Mouse (Mus musculus): ENCODE results near the gene D930007J09Rik. TPM values are rescaled to one million over a fixed set of nuclear protein-coding genes. Genes with fewer than 3 reads are reported as not detected.

D930007J09Rik gene
- polyA plus RNA-seq, 1 experiment from 2014 or later, result not detected

GRCm38 (mm10) chr13:32783055-32783454 lies 19.6 kb downstream of the D930007J09Rik start:
- Histone ChIP-seq H3K36me3 (no peaks in the 10 kb centered on the region), H3K9me3 (no peaks in the 10 kb centered on the region), H3K4me2 (no peak overlapping the region), H3K4me1 (no peaks in the 10 kb centered on the region), H3K27ac (no peak overlapping the region), H3K9ac (no peak overlapping the region), H3K4me3 (replicated peaks) (no peak overlapping the region), H3K27me3 (replicated peaks) (no peaks in the 10 kb centered on the region)
- 49% methylated on average over 5 of the region's 5 CpGs for WGBS
- ATAC-seq (ENCODE audit: insufficient read depth, low FRiP score, low read depth), result no peak

- Histone ChIP-seq H3K4me3 (replicated peaks) (no peak overlapping the region), H3K27ac (no peak overlapping the region), H3K27me3 (replicated peaks) (no peaks in the 10 kb centered on the region), H3K36me3 (no peaks in the 10 kb centered on the region), H3K9ac (no peak overlapping the region), H3K4me1 (no peaks in the 10 kb centered on the region), H3K4me2 (no peak overlapping the region), H3K9me3 (no peaks in the 10 kb centered on the region)
- WGBS, result 61% methylated on average over 3 of the region's 3 CpGs
- no peak for ATAC-seq (ENCODE audit: insufficient read depth, low FRiP score, low read depth)
Measured at GRCm38 (mm10) chr13:32778861-32779260, 23.8 kb downstream of the D930007J09Rik start.

GRCm38 (mm10) chr13:32776350-32776749 lies 26.3 kb downstream of the D930007J09Rik start:
- Histone ChIP-seq H3K27ac (no peak overlapping the region), H3K4me2 (no peak overlapping the region), H3K9me3 (no peaks in the 10 kb centered on the region), H3K4me3 (replicated peaks) (no peak overlapping the region), H3K36me3 (no peaks in the 10 kb centered on the region), H3K9ac (no peak overlapping the region), H3K27me3 (replicated peaks) (no peaks in the 10 kb centered on the region), H3K4me1 (no peaks in the 10 kb centered on the region)
- no peak for ATAC-seq (ENCODE audit: insufficient read depth, low FRiP score, low read depth)
- 91% methylated on average over 10 of the region's 10 CpGs for WGBS

- ATAC-seq (ENCODE audit: insufficient read depth, low FRiP score, low read depth), result no peak
- H3K9me3 ChIP-seq, result no peaks in the 10 kb centered on the region
- no peak overlapping the region for H3K4me3 ChIP-seq (replicated peaks)
- H3K9ac ChIP-seq, result no peak overlapping the region
- H3K4me1 ChIP-seq, result no peaks in the 10 kb centered on the region
- no peak overlapping the region for H3K4me2 ChIP-seq
- H3K27me3 ChIP-seq (replicated peaks), result no peaks in the 10 kb centered on the region
- WGBS, result 73% methylated on average over 9 of the region's 9 CpGs
- H3K27ac ChIP-seq, result no peak overlapping the region
- H3K36me3 ChIP-seq, result no peaks in the 10 kb centered on the region
Measured at GRCm38 (mm10) chr13:32775889-32776288, 26.8 kb downstream of the D930007J09Rik start.

GRCm38 (mm10) chr13:32769960-32770359 lies 32.7 kb downstream of the D930007J09Rik start:
- no peak for ATAC-seq (ENCODE audit: insufficient read depth, low FRiP score, low read depth)
- Histone ChIP-seq H3K9me3 (no peaks in the 10 kb centered on the region), H3K4me1 (no peaks in the 10 kb centered on the region), H3K4me3 (replicated peaks) (no peak overlapping the region), H3K36me3 (no peaks in the 10 kb centered on the region), H3K27ac (no peak overlapping the region), H3K9ac (no peak overlapping the region), H3K27me3 (replicated peaks) (no peaks in the 10 kb centered on the region), H3K4me2 (no peak overlapping the region)
- WGBS, result 20% methylated on average over 3 of the region's 3 CpGs

- WGBS, result 14% methylated on average over 4 of the region's 4 CpGs
- Histone ChIP-seq H3K36me3 (no peaks in the 10 kb centered on the region), H3K4me2 (no peak overlapping the region), H3K27me3 (replicated peaks) (no peaks in the 10 kb centered on the region), H3K4me1 (no peaks in the 10 kb centered on the region), H3K4me3 (replicated peaks) (no peak overlapping the region), H3K9ac (no peak overlapping the region), H3K9me3 (no peaks in the 10 kb centered on the region), H3K27ac (no peak overlapping the region)
- ATAC-seq (ENCODE audit: insufficient read depth, low FRiP score, low read depth), result no peak
Measured at GRCm38 (mm10) chr13:32768104-32768503, 34.5 kb downstream of the D930007J09Rik start.

GRCm38 (mm10) chr13:32764448-32764847 lies 38.2 kb downstream of the D930007J09Rik start:
- no peak overlapping the region for H3K4me2 ChIP-seq
- no peaks in the 10 kb centered on the region for H3K36me3 ChIP-seq
- no peak overlapping the region for H3K27ac ChIP-seq
- H3K4me3 ChIP-seq (replicated peaks), result no peak overlapping the region
- 41% methylated on average over 7 of the region's 7 CpGs for WGBS
- H3K27me3 ChIP-seq (replicated peaks), result no peaks in the 10 kb centered on the region
- no peaks in the 10 kb centered on the region for H3K4me1 ChIP-seq
- H3K9me3 ChIP-seq, result no peaks in the 10 kb centered on the region
- H3K9ac ChIP-seq, result no peak overlapping the region
- ATAC-seq (ENCODE audit: insufficient read depth, low FRiP score, low read depth), result no peak

- WGBS, result 79% methylated on average over 3 of the region's 3 CpGs
- H3K27me3 ChIP-seq (replicated peaks), result no peaks in the 10 kb centered on the region
- no peak overlapping the region for H3K27ac ChIP-seq
- H3K9ac ChIP-seq, result no peak overlapping the region
- no peaks in the 10 kb centered on the region for H3K9me3 ChIP-seq
- no peak overlapping the region for H3K4me3 ChIP-seq (replicated peaks)
- no peaks in the 10 kb centered on the region for H3K36me3 ChIP-seq
- no peak overlapping the region for H3K4me2 ChIP-seq
- H3K4me1 ChIP-seq, result no peaks in the 10 kb centered on the region
- ATAC-seq (ENCODE audit: insufficient read depth, low FRiP score, low read depth), result no peak
Measured at GRCm38 (mm10) chr13:32763141-32763540, 39.5 kb downstream of the D930007J09Rik start.

GRCm38 (mm10) chr13:32760795-32761194 lies 41.9 kb downstream of the D930007J09Rik start:
- Histone ChIP-seq H3K9ac (no peak overlapping the region), H3K27me3 (replicated peaks) (no peaks in the 10 kb centered on the region), H3K4me3 (replicated peaks) (no peak overlapping the region), H3K4me2 (no peak overlapping the region), H3K4me1 (no peaks in the 10 kb centered on the region), H3K9me3 (no peaks in the 10 kb centered on the region), H3K27ac (no peak overlapping the region), H3K36me3 (no peaks in the 10 kb centered on the region)
- WGBS, result 69% methylated on average over 2 of the region's 2 CpGs
- no peak for ATAC-seq (ENCODE audit: insufficient read depth, low FRiP score, low read depth)

GRCm38 (mm10) chr13:32759036-32759435 lies 43.6 kb downstream of the D930007J09Rik start:
- Histone ChIP-seq H3K9ac (no peak overlapping the region), H3K27me3 (replicated peaks) (no peaks in the 10 kb centered on the region), H3K27ac (no peak overlapping the region), H3K36me3 (no peaks in the 10 kb centered on the region), H3K4me3 (replicated peaks) (no peak overlapping the region), H3K4me2 (no peak overlapping the region), H3K9me3 (no peaks in the 10 kb centered on the region), H3K4me1 (no peaks in the 10 kb centered on the region)
- 24% methylated on average over 4 of the region's 4 CpGs for WGBS
- ATAC-seq (ENCODE audit: insufficient read depth, low FRiP score, low read depth), result no peak

Other genes with a start within 250 kb of the D930007J09Rik start
- 0.22 and 0.24 TPM in 2 replicates for gene Mylk4, start 18.9 kb downstream of the D930007J09Rik start, polyA plus RNA-seq (2015; fragmentation: Nextera tagmentation; extraction: Ambion mirVana)
- gene Wrnip1, start 811 bp downstream of the D930007J09Rik start, polyA plus RNA-seq (2015; fragmentation: Nextera tagmentation; extraction: Ambion mirVana), result 29.1 and 29.2 TPM in 2 replicates
- 74.9 and 94.2 TPM in 2 replicates for gene Serpinb1a, start 48.3 kb upstream of the D930007J09Rik start, polyA plus RNA-seq (2015; fragmentation: Nextera tagmentation; extraction: Ambion mirVana)
- gene Serpinb1c, start 95.4 kb upstream of the D930007J09Rik start, polyA plus RNA-seq (2015; fragmentation: Nextera tagmentation; extraction: Ambion mirVana), result not detected in 2 replicates
- 4.7 and 5.7 TPM in 2 replicates for gene Serpinb6b, start 162.4 kb upstream of the D930007J09Rik start, polyA plus RNA-seq (2015; fragmentation: Nextera tagmentation; extraction: Ambion mirVana)
- gene Serpinb9, start 200.4 kb upstream of the D930007J09Rik start, polyA plus RNA-seq (2015; fragmentation: Nextera tagmentation; extraction: Ambion mirVana), result 9.4 and 10.2 TPM in 2 replicates
- 0.13 TPM in 1 of 2 replicates, not detected in the other for gene Serpinb9b, start 224.6 kb upstream of the D930007J09Rik start, polyA plus RNA-seq (2015; fragmentation: Nextera tagmentation; extraction: Ambion mirVana)